Mouse (Mus musculus) G1E-ER4 (cell line): ENCODE data around the gene Spats2. TPM values are rescaled to one million over a fixed set of nuclear protein-coding genes. Genes with fewer than 3 reads are reported as not detected.

Experiments used
- GATA1 ChIP-seq: IDR thresholded peaks from one replicate; pipeline ENCODE4 v1.8.0; 2012; ENCODE audit warnings: low read length, inconsistent platforms
- polyA plus RNA-seq: library from polyadenylated mRNA; stranded (reverse); fragments of >175 nt; gene quantifications from 2 replicates; pipeline ENCODE4 v1.2.3, GENCODE M21; 2012

The Spats2 gene
- polyA plus RNA-seq, 1 experiment = not detected

DNA sequence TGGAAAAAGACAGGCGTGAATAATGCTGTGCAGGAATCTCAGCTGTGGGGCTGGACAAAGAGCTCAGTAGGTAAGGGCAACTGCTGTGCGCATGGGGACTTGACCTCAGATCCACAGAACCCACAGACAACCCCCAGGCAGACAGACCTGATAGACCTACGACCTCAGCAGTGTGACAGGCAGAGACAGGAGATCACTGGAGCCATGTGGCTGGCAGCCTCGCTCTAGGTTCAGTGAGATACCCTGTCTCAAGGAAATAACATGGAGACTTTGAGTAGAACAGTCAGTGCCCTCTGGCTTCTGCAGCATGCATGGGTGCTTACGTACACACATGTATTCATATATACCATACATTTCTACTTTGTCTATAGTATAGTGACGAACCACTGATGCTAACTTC, 46.4 kb downstream of the Spats2 start:
- TF ChIP-seq GATA1 = no peak

DNA sequence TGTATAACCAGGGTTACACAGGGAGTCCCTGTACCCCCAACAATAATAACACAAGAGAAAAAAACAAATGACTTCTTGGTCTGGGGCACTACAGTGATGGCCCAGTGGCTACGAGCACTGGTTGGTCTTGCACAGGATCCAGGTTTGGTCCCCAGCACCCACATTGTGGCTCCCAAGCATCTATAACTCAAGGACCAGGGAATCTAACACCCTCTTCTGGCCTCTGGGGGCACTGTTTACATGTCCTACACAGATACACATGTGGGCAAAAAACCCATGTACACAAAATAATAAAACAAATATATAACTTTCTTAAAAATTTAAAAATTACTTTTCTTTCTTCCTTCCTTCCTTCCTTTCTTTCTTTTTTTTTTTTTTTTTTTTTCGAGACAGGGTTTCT, 53.9 kb downstream of the Spats2 start:
- no peak for TF ChIP-seq GATA1

DNA sequence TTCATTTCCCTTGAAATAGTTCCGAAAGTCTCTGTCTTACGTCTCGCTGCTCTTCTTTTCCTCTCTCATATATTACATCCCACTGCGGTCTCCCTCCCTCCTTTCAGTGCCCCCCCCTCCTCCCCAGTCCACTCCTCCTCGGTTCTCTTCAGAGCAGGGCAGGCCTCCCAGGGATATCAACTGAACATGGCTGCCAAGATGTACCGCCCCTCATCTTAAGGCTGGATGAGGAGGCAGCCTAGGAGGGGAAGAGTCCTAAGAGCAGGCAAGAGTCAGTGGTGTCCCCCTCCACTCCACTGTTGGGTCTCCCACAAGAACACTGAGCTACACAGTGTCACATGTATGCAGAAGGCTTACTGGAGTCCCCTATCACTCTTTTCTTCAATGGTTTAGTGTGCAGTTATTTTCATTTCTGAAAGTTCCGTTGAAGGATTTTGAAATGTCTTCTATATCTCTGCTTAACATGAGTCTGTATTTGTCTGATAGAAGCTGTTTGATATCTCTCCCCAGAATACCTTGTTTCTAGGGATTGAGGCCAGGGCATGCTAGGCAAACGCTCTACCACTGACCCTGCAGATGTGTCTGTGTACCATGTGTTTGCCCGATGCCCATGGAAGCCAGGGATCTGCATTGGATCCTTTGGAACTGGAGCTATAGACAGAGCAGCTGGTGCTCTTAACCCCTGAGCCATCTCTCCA, 58.6 kb downstream of the Spats2 start:
- TF ChIP-seq GATA1 = no peak

DNA sequence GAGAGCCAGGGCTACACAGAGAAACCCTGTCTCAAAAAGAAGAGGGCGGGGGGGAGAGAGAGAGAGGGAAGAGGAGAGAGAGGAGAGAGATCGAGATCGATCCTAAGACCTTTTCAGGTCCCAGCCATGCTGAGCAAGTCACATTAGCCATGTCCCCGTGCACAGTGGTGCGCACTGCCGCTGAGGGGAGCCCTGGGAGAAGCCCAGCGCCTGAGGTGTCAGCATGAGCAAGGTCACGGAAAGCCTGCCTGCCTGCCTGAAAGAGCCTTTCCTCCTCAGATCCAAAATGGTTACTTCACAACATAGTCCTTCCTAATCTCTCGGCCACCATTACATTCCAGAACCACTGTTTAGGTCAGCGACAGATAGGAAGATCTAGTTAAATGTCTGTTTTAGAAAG, 68.6 kb downstream of the Spats2 start:
- no peak for TF ChIP-seq GATA1

DNA sequence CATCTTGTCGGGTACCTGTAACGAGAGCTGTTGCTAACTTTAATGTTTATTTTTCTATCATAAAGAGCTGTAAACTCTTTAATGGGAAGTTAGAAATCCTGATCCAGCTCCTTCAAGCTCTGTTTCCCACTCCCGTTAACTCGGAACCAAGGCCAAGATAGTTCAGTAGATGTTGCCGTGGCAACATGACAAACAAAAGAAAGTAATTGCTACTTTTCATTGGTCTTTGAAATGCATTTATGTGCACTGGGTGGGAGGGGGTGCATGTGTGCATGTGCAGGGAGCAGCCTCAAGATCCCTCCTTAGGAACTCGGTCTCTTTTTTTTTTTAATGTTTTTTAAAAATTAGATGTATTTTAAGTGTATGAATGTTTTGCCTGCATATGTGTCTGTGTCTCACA, 69.3 kb downstream of the Spats2 start:
- no peak for TF ChIP-seq GATA1

DNA sequence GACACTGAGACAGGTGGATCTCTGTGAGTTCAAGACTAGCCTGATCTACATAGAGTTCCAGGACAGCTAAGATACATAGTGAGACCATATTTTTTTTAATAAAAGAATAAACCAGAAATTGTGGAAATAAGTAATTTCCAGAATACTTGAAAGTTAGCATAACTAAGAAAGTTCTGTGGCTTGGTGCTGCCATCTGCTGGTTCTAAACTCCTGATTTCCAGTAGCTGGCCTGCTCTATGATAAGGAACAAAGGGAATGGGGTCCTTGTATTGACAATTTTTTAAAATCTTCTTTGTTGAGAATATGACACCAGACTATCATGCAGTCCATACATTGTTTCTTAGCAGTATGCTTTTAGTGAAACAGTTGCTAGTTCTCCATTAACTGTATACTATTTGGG, 73.0 kb downstream of the Spats2 start:
- TF ChIP-seq GATA1 = no peak

DNA sequence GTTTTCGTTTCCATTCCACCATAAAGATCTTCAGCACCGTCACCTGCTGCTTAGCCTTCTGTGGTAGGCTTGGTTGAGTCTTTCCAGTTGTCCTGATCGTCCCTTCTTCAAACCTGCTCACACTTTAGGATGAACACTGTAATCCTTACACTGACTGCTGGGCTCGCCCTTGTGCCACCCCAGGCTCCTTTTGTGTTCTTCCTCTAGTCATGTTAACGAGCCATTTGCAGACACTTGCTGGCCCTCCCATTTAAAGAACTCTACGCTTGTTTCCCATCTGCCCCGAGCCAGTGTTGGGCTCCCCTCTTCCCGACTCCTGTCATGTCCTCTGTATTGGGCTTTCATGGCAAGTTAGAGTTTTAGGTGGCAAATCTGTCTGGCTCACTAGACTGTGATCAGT, 80.2 kb downstream of the Spats2 start:
- no peak for TF ChIP-seq GATA1

DNA sequence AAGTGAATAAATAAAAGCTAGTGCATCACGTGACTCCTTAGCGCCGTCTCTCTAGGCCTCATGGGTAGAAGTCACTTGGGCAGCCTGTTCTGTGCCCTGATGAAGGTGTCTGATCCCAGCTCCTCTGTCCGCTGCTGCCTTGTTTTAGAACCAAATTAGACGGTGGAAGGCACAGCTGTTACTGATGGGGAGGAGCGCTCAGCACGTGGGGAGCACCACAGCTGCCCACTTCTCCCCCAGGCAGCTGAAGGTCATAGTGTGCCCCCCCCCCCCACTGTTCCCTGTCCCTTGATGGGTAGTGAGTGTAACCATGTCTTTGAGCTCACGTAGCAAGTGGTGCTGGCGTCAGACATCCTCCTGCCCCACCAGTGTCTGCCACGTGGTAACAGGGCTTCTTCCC, 87.5 kb downstream of the Spats2 start:
- TF ChIP-seq GATA1 = no peak

DNA sequence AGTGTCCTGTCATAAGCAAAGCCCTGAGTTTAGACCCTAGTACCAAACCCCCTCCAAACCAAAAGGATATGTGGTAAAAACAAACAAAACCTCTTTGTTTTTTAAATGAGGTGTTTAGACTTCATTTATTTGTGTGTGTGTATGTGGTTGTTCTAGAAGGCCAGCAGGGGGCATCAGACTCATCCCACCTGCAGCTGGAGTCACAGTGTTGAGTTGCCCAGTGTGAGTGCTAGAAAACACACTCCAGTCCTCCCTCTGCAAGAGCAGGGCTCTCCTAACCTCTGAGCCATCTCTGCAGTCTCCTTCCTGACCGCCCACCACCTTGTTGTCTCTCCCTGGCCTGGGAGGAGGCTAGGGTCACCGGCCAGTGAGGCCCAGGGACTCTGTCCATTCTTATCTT, 89.2 kb downstream of the Spats2 start:
- TF ChIP-seq GATA1 = no peak

DNA sequence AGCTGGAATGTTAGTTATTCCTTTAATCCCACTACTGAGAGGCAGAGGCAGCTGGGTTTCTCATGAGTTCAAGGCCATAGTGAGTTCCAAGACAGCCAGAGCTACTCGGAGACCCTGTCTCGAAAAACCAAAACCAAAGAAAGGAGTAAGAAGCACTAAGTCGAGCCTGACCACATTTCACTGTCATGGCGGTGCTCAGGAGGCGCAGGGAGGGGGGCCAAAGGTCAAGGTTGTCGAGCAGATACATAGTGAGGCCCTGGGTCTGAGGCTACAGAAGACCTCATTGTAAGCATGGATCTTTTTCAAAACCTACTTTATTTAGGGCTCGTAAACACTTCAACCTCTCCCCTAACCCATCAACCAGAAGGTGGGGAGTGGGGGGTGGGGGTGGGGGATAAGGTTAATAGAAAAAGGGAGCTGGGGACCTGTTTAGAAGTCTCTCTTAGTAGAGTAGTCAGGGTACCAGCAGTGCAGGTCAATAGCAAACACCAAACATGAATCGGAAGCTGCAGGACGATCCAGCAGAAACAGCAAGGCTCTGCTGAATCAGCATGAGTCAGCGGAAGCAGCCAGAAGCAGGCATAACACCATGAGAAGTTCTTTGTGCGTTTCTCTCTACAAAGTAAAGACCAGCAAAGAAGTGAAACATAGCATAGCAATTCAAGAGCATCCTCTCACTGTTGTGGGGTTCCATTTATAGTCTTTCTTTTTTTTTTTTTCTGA, 90.2 kb downstream of the Spats2 start:
- TF ChIP-seq GATA1 = no peak

DNA sequence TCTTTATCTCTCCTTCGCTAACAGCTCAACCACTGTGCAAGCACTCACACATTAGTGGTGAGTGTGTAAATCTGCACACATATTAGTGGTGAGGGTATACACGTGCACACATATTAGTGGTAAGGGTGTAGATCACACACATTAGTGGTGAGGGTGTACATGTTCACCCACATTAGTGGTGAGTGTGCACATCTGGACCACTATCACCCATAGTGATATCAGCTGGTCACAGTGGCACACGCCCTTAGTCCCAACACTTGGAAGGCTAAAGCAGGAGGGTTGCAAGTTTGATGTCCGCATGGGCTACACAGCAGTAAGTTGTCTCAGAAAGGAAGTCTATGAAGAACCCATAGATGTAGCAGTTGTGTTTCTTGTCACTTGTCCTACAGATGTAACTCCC, 91.9 kb downstream of the Spats2 start:
- TF ChIP-seq GATA1 = no peak

DNA sequence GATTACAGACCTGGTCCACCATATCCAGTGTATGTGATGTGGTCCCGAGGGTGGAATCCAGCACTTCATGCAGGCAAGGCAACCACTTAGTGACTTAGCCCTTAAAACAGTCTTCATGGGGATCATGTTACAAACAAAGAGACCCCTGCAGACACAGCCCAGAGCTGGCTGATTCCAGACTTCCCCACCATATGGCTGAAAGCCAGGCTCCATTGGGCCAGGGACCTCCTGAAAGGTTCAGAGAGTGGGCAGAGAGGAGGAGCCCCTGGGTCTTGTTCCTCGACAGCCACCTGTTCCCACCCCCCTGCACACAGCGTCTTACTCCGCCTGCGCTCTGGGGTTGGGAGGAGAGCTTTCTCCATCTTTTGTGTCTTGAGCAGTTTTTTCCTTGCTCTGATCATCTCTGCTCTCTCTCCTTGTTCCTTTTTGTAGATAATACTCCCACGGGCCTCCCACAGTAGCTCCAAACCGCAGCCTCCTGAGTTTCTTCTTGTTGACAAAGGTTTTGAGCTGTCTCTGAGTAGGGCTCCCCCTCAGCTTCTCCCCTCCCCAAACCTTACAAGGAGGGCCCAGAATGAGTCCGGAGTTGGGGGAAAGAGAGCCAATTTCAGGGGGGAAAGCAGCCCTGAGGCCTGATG, 95.7 kb downstream of the Spats2 start:
- TF ChIP-seq GATA1 = no peak

DNA sequence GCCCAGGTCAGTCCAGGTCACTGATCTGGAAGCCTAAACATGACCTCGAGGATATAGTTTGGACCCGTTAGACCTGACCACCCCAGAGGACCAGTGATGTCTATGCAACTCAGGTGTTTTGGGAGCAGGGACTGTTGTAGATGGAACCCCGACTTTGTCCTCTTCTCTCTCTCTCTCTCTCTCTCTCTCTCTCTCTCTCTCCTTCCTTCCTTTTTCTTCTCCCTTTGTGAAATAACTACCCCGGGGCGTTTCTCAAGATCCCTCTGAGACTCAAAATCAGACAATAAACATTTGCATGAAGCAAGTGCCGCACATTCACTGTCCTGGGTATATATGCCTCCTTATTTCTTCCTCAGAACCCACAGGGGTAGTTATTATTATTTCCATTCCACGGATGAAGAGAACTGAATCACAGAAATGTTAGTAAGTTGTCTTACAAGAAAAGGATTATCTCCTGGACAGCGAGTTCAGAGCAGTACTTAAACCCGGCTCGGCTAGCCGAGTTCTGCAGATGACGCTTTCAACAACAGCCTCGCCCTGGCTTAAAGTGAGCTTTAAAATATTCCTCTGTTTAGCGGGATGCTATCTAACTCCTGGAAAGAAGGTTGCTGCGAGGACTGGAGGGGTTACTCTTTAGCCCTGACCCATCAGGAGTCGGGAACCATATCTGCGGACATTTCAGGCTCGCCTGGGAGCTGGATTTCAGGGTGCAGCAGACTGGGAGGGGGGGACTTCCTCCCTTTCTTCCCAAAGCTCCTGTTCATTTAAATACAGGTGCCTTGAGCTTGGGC, 97.3 kb downstream of the Spats2 start:
- no peak for TF ChIP-seq GATA1

DNA sequence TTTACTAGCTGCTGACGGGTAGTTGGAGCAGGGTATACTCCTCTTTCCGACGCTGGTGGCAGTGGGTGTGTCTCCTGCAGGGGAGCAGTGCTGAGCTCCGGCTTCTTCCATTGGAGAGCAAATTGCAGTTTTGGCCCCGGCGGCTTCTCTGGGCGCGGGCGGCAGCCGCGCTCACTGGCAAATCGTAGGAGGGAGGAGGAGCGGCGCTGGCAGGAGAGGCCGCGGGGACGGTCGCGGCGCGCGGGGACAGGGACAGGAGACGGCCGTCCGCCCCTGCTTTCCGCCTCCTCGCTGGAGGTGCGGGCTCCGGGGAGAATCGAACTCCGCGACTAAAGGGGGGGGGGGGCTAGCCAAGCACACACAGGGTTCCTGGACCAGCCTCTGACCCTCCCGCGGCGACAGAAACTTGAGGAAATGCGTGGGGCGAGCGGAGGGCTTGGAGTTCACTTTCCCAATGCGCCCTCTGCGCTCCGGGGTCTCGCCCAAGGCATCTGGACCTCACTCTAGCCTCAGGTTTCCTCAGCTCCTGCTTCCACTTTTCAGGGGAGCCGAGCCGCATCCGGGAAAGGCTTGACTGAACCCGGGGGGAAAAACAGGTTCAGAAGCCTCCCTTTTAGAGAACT, 98.0 kb downstream of the Spats2 start:
- no peak for TF ChIP-seq GATA1

DNA sequence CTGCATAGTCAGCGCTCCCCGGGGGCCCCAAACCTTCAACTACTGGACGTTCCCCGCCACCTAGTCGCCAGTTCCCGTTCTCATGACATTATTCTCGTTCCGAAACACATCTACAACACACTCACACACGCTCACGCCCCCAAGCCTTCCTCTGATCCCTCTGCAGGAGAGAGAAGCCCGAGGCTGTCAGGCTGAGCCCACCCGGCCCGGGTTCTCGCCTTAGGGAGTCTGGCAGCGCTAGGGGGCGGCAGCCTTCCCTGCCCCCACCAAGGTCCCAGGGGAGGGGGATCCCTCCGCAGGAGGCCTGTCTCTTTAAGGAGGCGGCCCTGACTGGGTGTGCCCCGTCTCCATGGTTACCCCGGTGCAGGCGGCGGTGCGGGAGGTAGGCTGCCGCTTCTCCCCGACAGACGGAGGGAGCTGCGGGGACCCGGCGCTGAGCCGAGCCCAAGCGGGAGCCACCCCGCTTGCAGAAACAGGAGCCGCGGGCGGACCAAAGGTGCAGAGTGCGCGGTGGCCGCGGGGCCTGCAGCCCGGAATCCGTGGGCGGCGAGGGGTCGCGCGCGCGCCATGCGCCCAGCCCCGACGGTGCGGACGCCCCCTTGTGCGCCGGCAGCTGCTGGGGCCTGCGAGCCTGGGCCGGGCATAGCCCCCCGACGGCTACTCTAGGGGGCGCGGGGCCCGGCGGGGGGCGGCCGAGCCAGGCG, 98.6 kb downstream of the Spats2 start, which contains the start of gene Kcnh3:
Kcnh3 (plus strand) TSS at position 654 of the 704 bp plus-strand sequence.
- TF ChIP-seq GATA1 = no peak
